Mouse (Mus musculus): ENCODE data around the gene Itga8. TPM values are rescaled to one million over a fixed set of nuclear protein-coding genes. Genes with fewer than 3 reads are reported as not detected.
A peak's percentile ranks its signal among the peaks of the same experiment; 100 is the strongest.

Itga8 gene
- 17.8 and 18.6 TPM in 2 replicates for polyA plus RNA-seq (2015; fragmentation: Nextera tagmentation; extraction: Ambion mirVana)

- Histone ChIP-seq H3K9me3 (replicated peaks) (no peaks in the 10 kb centered on the region), H3K4me2 (replicated peaks) (peak within 1 kb of the TSS; percentile 92), H3K9ac (peak within 1 kb of the TSS; percentile 54), H3K27me3 (peaks cover 6% of the 10 kb centered on the region; the same call in 1 of the 2 replicates), H3K4me3 (replicated peaks) (peak within 1 kb of the TSS; percentile 70), H3K4me1 (0 out of 2 replicates have a peak, but pooled peaks cover 7% of the 10 kb centered on the region), H3K36me3 (no peaks in the 10 kb centered on the region), H3K27ac (replicated peaks) (peak within 1 kb of the TSS; percentile 55)
- peak; percentile 90 for ATAC-seq (ENCODE audit: insufficient number of reproducible peaks, low FRiP score, low TSS enrichment, low read depth)
- WGBS, result under 1% methylated on average over 56 of the region's 56 CpGs
Observed at GRCm38 (mm10) chr2:12301431-12302170, at the start of gene Itga8. TSS of gene Itga8 (minus strand) at chr2:12301922.

- WGBS, result 71% methylated on average over 2 of the region's 2 CpGs
- H3K9me3 ChIP-seq (replicated peaks), result no peaks in the 10 kb centered on the region
- no peaks in the 10 kb centered on the region for H3K36me3 ChIP-seq
- ATAC-seq (ENCODE audit: insufficient number of reproducible peaks, low FRiP score, low TSS enrichment, low read depth), result no peak
- H3K27me3 ChIP-seq, result no peaks in the 10 kb centered on the region
- H3K27ac ChIP-seq (replicated peaks), result no peak overlapping the region
- H3K4me3 ChIP-seq (replicated peaks), result no peak overlapping the region
- H3K9ac ChIP-seq, result no peak overlapping the region
- H3K4me2 ChIP-seq (replicated peaks), result no peak overlapping the region
- 0 out of 2 replicates have a peak, but pooled peaks cover 3% of the 10 kb centered on the region for H3K4me1 ChIP-seq
Observed at GRCm38 (mm10) chr2:12348914-12349313, 47.2 kb upstream of the Itga8 start.

GRCm38 (mm10) chr2:12331962-12332361, 30.2 kb upstream of the Itga8 start:
- ATAC-seq (ENCODE audit: insufficient number of reproducible peaks, low FRiP score, low TSS enrichment, low read depth), result no peak
- no peak overlapping the region for H3K4me2 ChIP-seq (replicated peaks)
- H3K27ac ChIP-seq (replicated peaks), result no peak overlapping the region
- H3K36me3 ChIP-seq, result no peaks in the 10 kb centered on the region
- no peak overlapping the region for H3K4me3 ChIP-seq (replicated peaks)
- H3K9me3 ChIP-seq (replicated peaks), result no peaks in the 10 kb centered on the region
- H3K27me3 ChIP-seq, result no peaks in the 10 kb centered on the region
- 34% methylated on average over 2 of the region's 2 CpGs for WGBS
- H3K9ac ChIP-seq, result no peak overlapping the region
- H3K4me1 ChIP-seq, result peaks cover 22% of the 10 kb centered on the region

GRCm38 (mm10) chr2:12329620-12330019, 27.9 kb upstream of the Itga8 start:
- no peak for ATAC-seq (ENCODE audit: insufficient number of reproducible peaks, low FRiP score, low TSS enrichment, low read depth)
- H3K4me3 ChIP-seq (replicated peaks), result no peak overlapping the region
- H3K27ac ChIP-seq (replicated peaks), result no peak overlapping the region
- H3K4me2 ChIP-seq (replicated peaks), result no peak overlapping the region
- H3K36me3 ChIP-seq, result no peaks in the 10 kb centered on the region
- no peak overlapping the region for H3K9ac ChIP-seq
- WGBS, result 60% methylated on average over 2 of the region's 2 CpGs
- H3K27me3 ChIP-seq, result no peaks in the 10 kb centered on the region
- peaks cover 28% of the 10 kb centered on the region for H3K4me1 ChIP-seq
- H3K9me3 ChIP-seq (replicated peaks), result no peaks in the 10 kb centered on the region

GRCm38 (mm10) chr2:12329068-12329407, 27.3 kb upstream of the Itga8 start:
- Histone ChIP-seq H3K4me1 (peaks cover 28% of the 10 kb centered on the region), H3K9me3 (replicated peaks) (no peaks in the 10 kb centered on the region), H3K27ac (replicated peaks) (peak overlapping the region; percentile 58; the same call in 1 of the 2 replicates), H3K27me3 (no peaks in the 10 kb centered on the region), H3K36me3 (no peaks in the 10 kb centered on the region), H3K9ac (no peak overlapping the region), H3K4me3 (replicated peaks) (no peak overlapping the region), H3K4me2 (replicated peaks) (peak overlapping the region; percentile 40; the same call in 1 of the 2 replicates)
- no peak for ATAC-seq (ENCODE audit: insufficient number of reproducible peaks, low FRiP score, low TSS enrichment, low read depth)
- 23% methylated on average over 5 of the region's 5 CpGs for WGBS

GRCm38 (mm10) chr2:12328355-12329067, 26.8 kb upstream of the Itga8 start:
- Histone ChIP-seq H3K36me3 (no peaks in the 10 kb centered on the region), H3K4me3 (replicated peaks) (no peak overlapping the region), H3K9ac (no peak overlapping the region), H3K27me3 (no peaks in the 10 kb centered on the region), H3K27ac (replicated peaks) (peak overlapping the region; percentile 58), H3K4me2 (replicated peaks) (peak overlapping the region; percentile 40; the same call in 1 of the 2 replicates), H3K4me1 (peaks cover 28% of the 10 kb centered on the region), H3K9me3 (replicated peaks) (no peaks in the 10 kb centered on the region)
- 9% methylated on average over 8 of the region's 8 CpGs for WGBS
- ATAC-seq (ENCODE audit: insufficient number of reproducible peaks, low FRiP score, low TSS enrichment, low read depth), result peak; percentile 64

GRCm38 (mm10) chr2:12327691-12328354, 26.1 kb upstream of the Itga8 start:
- 0 out of 2 replicates have a peak, but pooled peaks have one; percentile 14 for ATAC-seq (ENCODE audit: insufficient number of reproducible peaks, low FRiP score, low TSS enrichment, low read depth)
- Histone ChIP-seq H3K36me3 (no peaks in the 10 kb centered on the region), H3K27ac (replicated peaks) (peak overlapping the region; percentile 58; the same call in 1 of the 2 replicates), H3K4me2 (replicated peaks) (peak overlapping the region; percentile 40), H3K9me3 (replicated peaks) (no peaks in the 10 kb centered on the region), H3K9ac (no peak overlapping the region), H3K4me3 (replicated peaks) (peak overlapping the region; percentile 24), H3K4me1 (peaks cover 28% of the 10 kb centered on the region), H3K27me3 (no peaks in the 10 kb centered on the region)
- WGBS, result 27% methylated on average over 11 of the region's 11 CpGs

GRCm38 (mm10) chr2:12327216-12327615, 25.5 kb upstream of the Itga8 start:
- no peak for ATAC-seq (ENCODE audit: insufficient number of reproducible peaks, low FRiP score, low TSS enrichment, low read depth)
- Histone ChIP-seq H3K4me3 (replicated peaks) (peak overlapping the region; percentile 24), H3K9ac (no peak overlapping the region), H3K36me3 (no peaks in the 10 kb centered on the region), H3K27me3 (no peaks in the 10 kb centered on the region), H3K9me3 (replicated peaks) (no peaks in the 10 kb centered on the region), H3K27ac (replicated peaks) (no peak overlapping the region), H3K4me1 (peaks cover 28% of the 10 kb centered on the region), H3K4me2 (replicated peaks) (peak overlapping the region; percentile 40)
- 9% methylated on average over 10 of the region's 10 CpGs for WGBS

GRCm38 (mm10) chr2:12325868-12326267, 24.1 kb upstream of the Itga8 start:
- WGBS, result 65% methylated on average over 2 of the region's 2 CpGs
- no peak overlapping the region for H3K4me3 ChIP-seq (replicated peaks)
- H3K27me3 ChIP-seq, result no peaks in the 10 kb centered on the region
- H3K27ac ChIP-seq (replicated peaks), result peak overlapping the region; percentile 36
- no peak overlapping the region for H3K4me2 ChIP-seq (replicated peaks)
- H3K36me3 ChIP-seq, result no peaks in the 10 kb centered on the region
- no peak overlapping the region for H3K9ac ChIP-seq
- no peaks in the 10 kb centered on the region for H3K9me3 ChIP-seq (replicated peaks)
- peaks cover 28% of the 10 kb centered on the region for H3K4me1 ChIP-seq
- no peak for ATAC-seq (ENCODE audit: insufficient number of reproducible peaks, low FRiP score, low TSS enrichment, low read depth)

- WGBS, result 34% methylated on average over 6 of the region's 6 CpGs
- peak; percentile 85 for ATAC-seq (ENCODE audit: insufficient number of reproducible peaks, low FRiP score, low TSS enrichment, low read depth)
- no peak overlapping the region for H3K4me2 ChIP-seq (replicated peaks)
- H3K36me3 ChIP-seq, result no peaks in the 10 kb centered on the region
- no peaks in the 10 kb centered on the region for H3K27me3 ChIP-seq
- peaks cover 28% of the 10 kb centered on the region for H3K4me1 ChIP-seq
- no peak overlapping the region for H3K4me3 ChIP-seq (replicated peaks)
- H3K27ac ChIP-seq (replicated peaks), result peak overlapping the region; percentile 36
- no peak overlapping the region for H3K9ac ChIP-seq
- H3K9me3 ChIP-seq (replicated peaks), result no peaks in the 10 kb centered on the region
Observed at GRCm38 (mm10) chr2:12325417-12325816, 23.7 kb upstream of the Itga8 start.

- ATAC-seq (ENCODE audit: insufficient number of reproducible peaks, low FRiP score, low TSS enrichment, low read depth), result no peak
- Histone ChIP-seq H3K27me3 (no peaks in the 10 kb centered on the region), H3K9ac (no peak overlapping the region), H3K36me3 (no peaks in the 10 kb centered on the region), H3K9me3 (replicated peaks) (no peaks in the 10 kb centered on the region), H3K4me3 (replicated peaks) (no peak overlapping the region), H3K27ac (replicated peaks) (no peak overlapping the region), H3K4me2 (replicated peaks) (no peak overlapping the region), H3K4me1 (peaks cover 3% of the 10 kb centered on the region)
- WGBS, result 87% methylated on average over 4 of the region's 4 CpGs
Observed at GRCm38 (mm10) chr2:12320914-12321313, 19.2 kb upstream of the Itga8 start.
